ENCODE assay signal across 8 mouse cellular contexts in genomic region chr5:107200853-107201341, GRCm38 (mm10).
DNase-seq lines count a peak whose midpoint lies in the region; ATAC-seq and TF ChIP-seq lines count a peak whose summit lies in the region.

No protein-coding gene starts in this region.

- H3K9ac ChIP-seq in hindbrain, embryonic 14.5 days, result no peak overlapping the region
- H3K9ac ChIP-seq in heart, adult 2 months (ENCODE audit: low read depth, low read length), result no peak overlapping the region
- H3K9ac ChIP-seq in kidney, embryonic 16.5 days (replicated peaks; ENCODE audit: low read length), result no peak overlapping the region
- H3K9ac ChIP-seq in midbrain, embryonic 15.5 days, result no peak overlapping the region

- H3K79me2 ChIP-seq in heart, adult 2 months (replicated peaks; ENCODE audit: control insufficient read depth, insufficient read depth, low read length), result no peaks in the 10 kb centered on the region; the same call in 1 of the 2 replicates

- no peaks in the 10 kb centered on the region for H3K9me3 ChIP-seq in hindbrain, embryonic 10.5 days
- no peaks in the 10 kb centered on the region for H3K9me3 ChIP-seq in hindbrain, embryonic 14.5 days (ENCODE audit: control insufficient read depth, low read length)
- H3K9me3 ChIP-seq in kidney, embryonic 16.5 days (ENCODE audit: low read length), result 0 out of 2 replicates have a peak, but pooled peaks cover 2% of the 10 kb centered on the region
- no peaks in the 10 kb centered on the region for H3K9me3 ChIP-seq in midbrain, embryonic 15.5 days

- no peak overlapping the region for H3K4me3 ChIP-seq in hindbrain, embryonic 10.5 days
- no peak overlapping the region for H3K4me3 ChIP-seq in hindbrain, embryonic 14.5 days (replicated peaks; ENCODE audit: low read length)
- H3K4me3 ChIP-seq in heart, adult 2 months, result no peak overlapping the region
- H3K4me3 ChIP-seq in kidney, embryonic 16.5 days (ENCODE audit: low read length), result no peak overlapping the region
- H3K4me3 ChIP-seq in midbrain, embryonic 15.5 days, result no peak overlapping the region

- TF ChIP-seq CTCF in heart, adult 2 months (IDR thresholded peaks at IDR 0.05), result no peak

- H3K36me3 ChIP-seq in hindbrain, embryonic 10.5 days, result no peaks in the 10 kb centered on the region
- no peaks in the 10 kb centered on the region for H3K36me3 ChIP-seq in hindbrain, embryonic 14.5 days (replicated peaks; ENCODE audit: control insufficient read depth, insufficient read depth)
- H3K36me3 ChIP-seq in heart, adult 2 months (ENCODE audit: control insufficient read depth, insufficient read depth, low read length), result peaks cover 9% of the 10 kb centered on the region
- peaks cover 3% of the 10 kb centered on the region; the same call in 1 of the 2 replicates for H3K36me3 ChIP-seq in kidney, embryonic 16.5 days (ENCODE audit: insufficient read depth, low read length)
- H3K36me3 ChIP-seq in midbrain, embryonic 15.5 days (replicated peaks), result no peaks in the 10 kb centered on the region

- no peak for DNase-seq in hindbrain, embryonic 10.5 days (ENCODE audit: low spot score)
- no peak for DNase-seq in hindbrain, embryonic 14.5 days (ENCODE audit: low spot score)
- peak; percentile 60 to 62 for DNase-seq in heart, adult 2 months
- DNase-seq in lung, postnatal 4 days, result peak; percentile 57 to 76
- no peak for DNase-seq in cerebellum, adult 9-10 months
- DNase-seq in frontal cortex, postnatal 36 days (ENCODE audit: low spot score in 2 of 2), result no peak

- 69% methylated on average over 12 of the region's 12 CpGs for WGBS in hindbrain, embryonic 10.5 days
- WGBS in hindbrain, embryonic 14.5 days, result 76% methylated on average over 12 of the region's 12 CpGs
- 37% methylated on average over 12 of the region's 12 CpGs for WGBS in heart, adult 2 months
- WGBS in kidney, embryonic 16.5 days, result 33% methylated on average over 12 of the region's 12 CpGs
- WGBS in midbrain, embryonic 15.5 days, result 75% methylated on average over 12 of the region's 12 CpGs

- intact Hi-C loops in heart, adult 2 months (cut with DNase I), result loop anchor here (5.0 kb wide), 1 partner anchor 39 kb away; no protein-coding TSS in a partner anchor

- TF ChIP-seq POLR2A in heart, adult 2 months (IDR thresholded peaks at IDR 0.05; ENCODE audit: insufficient read depth, low read depth, low read length), result no peak

- H3K27me3 ChIP-seq in hindbrain, embryonic 10.5 days (ENCODE audit: insufficient read depth, poor library complexity, severe bottlenecking), result no peaks in the 10 kb centered on the region
- H3K27me3 ChIP-seq in hindbrain, embryonic 14.5 days (ENCODE audit: control insufficient read depth, insufficient read depth, low read length), result no peaks in the 10 kb centered on the region
- H3K27me3 ChIP-seq in heart, adult 2 months (ENCODE audit: control insufficient read depth, insufficient read depth, low read length), result no peaks in the 10 kb centered on the region
- H3K27me3 ChIP-seq in kidney, embryonic 16.5 days (ENCODE audit: insufficient read depth, low read length), result no peaks in the 10 kb centered on the region
- no peaks in the 10 kb centered on the region for H3K27me3 ChIP-seq in midbrain, embryonic 15.5 days (replicated peaks)

- no peak for ATAC-seq in hindbrain, embryonic 14.5 days (ENCODE audit: low FRiP score)
- ATAC-seq in kidney, embryonic 16.5 days (ENCODE audit: low FRiP score, low TSS enrichment), result no peak; the same call in 1 of the 2 replicates
- no peak for ATAC-seq in midbrain, embryonic 15.5 days (replicated peaks)

- H3K4me1 ChIP-seq in hindbrain, embryonic 10.5 days (replicated peaks), result peaks cover 23% of the 10 kb centered on the region
- no peaks in the 10 kb centered on the region for H3K4me1 ChIP-seq in hindbrain, embryonic 14.5 days (replicated peaks; ENCODE audit: control insufficient read depth, insufficient read depth, low read length)
- H3K4me1 ChIP-seq in heart, adult 2 months (ENCODE audit: control insufficient read depth, insufficient read depth, low read length), result peaks cover 17% of the 10 kb centered on the region
- H3K4me1 ChIP-seq in kidney, embryonic 16.5 days (ENCODE audit: insufficient read depth, low read length), result peaks cover 44% of the 10 kb centered on the region
- no peaks in the 10 kb centered on the region; the same call in 1 of the 2 replicates for H3K4me1 ChIP-seq in midbrain, embryonic 15.5 days

- no peak overlapping the region for H3K4me2 ChIP-seq in hindbrain, embryonic 14.5 days (replicated peaks)
- H3K4me2 ChIP-seq in kidney, embryonic 16.5 days (replicated peaks; ENCODE audit: low read depth, low read length), result 0 out of 2 replicates have a peak overlapping the region, but pooled peaks have one; percentile 12
- no peak overlapping the region for H3K4me2 ChIP-seq in midbrain, embryonic 15.5 days

- TF ChIP-seq EP300 in heart, adult 2 months (IDR thresholded peaks at IDR 0.05; ENCODE audit: insufficient read depth, low read depth, low read length), result 0 out of 2 replicates have a peak, but pooled peaks have one; percentile 26

- H3K27ac ChIP-seq in hindbrain, embryonic 10.5 days, result peak overlapping the region; percentile 56; the same call in 1 of the 2 replicates
- H3K27ac ChIP-seq in hindbrain, embryonic 14.5 days, result no peak overlapping the region
- H3K27ac ChIP-seq in heart, adult 2 months, result peak overlapping the region; percentile 3
- peak overlapping the region; percentile 66 for H3K27ac ChIP-seq in kidney, embryonic 16.5 days (ENCODE audit: low read length)
- no peak overlapping the region for H3K27ac ChIP-seq in midbrain, embryonic 15.5 days

Comparison
In these comparisons a context has a peak if more than half of its experiments do, and no peak if none do; other contexts are left out.
1. H3K27ac ChIP-seq: peak in hindbrain, embryonic 10.5 days (single experiment), heart, adult 2 months (single experiment) and kidney, embryonic 16.5 days (single experiment); none in hindbrain, embryonic 14.5 days (single experiment) and midbrain, embryonic 15.5 days (single experiment).
2. DNase-seq: peak in heart, adult 2 months (2 of 2) and lung, postnatal 4 days (2 of 2); none in hindbrain, embryonic 10.5 days (single experiment), hindbrain, embryonic 14.5 days (single experiment), cerebellum, adult 9-10 months (single experiment) and frontal cortex, postnatal 36 days (0 of 2).